Mouse (Mus musculus) small intestine, adult 2 months (tissue): ENCODE measurements around the gene Nbea.

Source experiments
- CTCF ChIP-seq: fragments of 200-500 bp; IDR thresholded peaks from 2 replicates; pipeline ENCODE4 v1.5.1; 2012; ENCODE audit warnings: low read depth, mild to moderate bottlenecking, control low read depth, inconsistent platforms, low read length, moderate library complexity, mixed read lengths; ENCODE audit not compliant: insufficient replicate concordance, insufficient read length; ENCODE audit errors: extremely low read depth
- POLR2A ChIP-seq: fragments of 200-500 bp; IDR thresholded peaks from 2 replicates; pipeline ENCODE4 v1.6.1; 2012; ENCODE audit warnings: low read depth, mild to moderate bottlenecking, control low read depth, inconsistent platforms, low read length, moderate library complexity

DNA sequence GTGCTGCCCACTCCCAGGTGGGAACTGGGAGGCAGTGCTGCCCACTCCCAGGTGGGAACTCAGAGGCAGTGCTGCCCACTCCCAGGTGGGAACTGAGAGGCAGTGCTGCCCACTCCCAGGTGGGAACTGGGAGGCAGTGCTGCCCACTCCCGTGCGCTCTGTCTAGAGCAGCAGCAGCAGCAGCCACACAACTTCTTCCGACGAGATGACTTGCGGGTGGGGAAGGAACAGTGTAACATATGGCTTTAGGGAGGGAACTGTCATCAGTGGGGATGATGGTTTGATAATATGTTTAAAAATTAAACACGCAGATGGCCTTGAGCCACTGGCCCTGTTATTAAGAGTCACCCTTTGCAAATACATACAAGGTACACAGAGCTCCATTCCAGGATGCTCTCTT lies 496.5 kb downstream of the Nbea start:
- TF ChIP-seq CTCF: no peak
- TF ChIP-seq POLR2A: no peak
